Mouse (Mus musculus) forebrain, embryonic 15.5 days (tissue): ENCODE results near the gene Batf3. TPM values are rescaled to one million over a fixed set of nuclear protein-coding genes. Genes with fewer than 3 reads are reported as not detected.

Source experiments
- ATAC-seq: fragments of 200-750 bp; cut with Nextera tagmentation; replicated peaks from 2 replicates; pipeline ENCODE4 v1.8.0; 2017; ENCODE audit warnings: mild to moderate bottlenecking, moderate TSS enrichment, moderate library complexity
- H3K27ac ChIP-seq: fragments of 300-500 bp; sonication (generic); replicated peaks from 2 replicates; pipeline ENCODE4 v1.5.1; 2015; ENCODE audit warnings: mild to moderate bottlenecking, inconsistent platforms
- H3K27me3 ChIP-seq: fragments of 300-500 bp; sonication (generic); 2 replicates; pipeline ENCODE4 v1.6.1; 2015; ENCODE audit warnings: inconsistent platforms
- H3K36me3 ChIP-seq: fragments of 300-500 bp; sonication (generic); 2 replicates; pipeline ENCODE4 v1.6.1; 2015; ENCODE audit warnings: mild to moderate bottlenecking, inconsistent platforms
- H3K4me1 ChIP-seq: fragments of 300-500 bp; sonication (generic); 2 replicates; pipeline ENCODE4 v1.6.1; 2015; ENCODE audit warnings: inconsistent platforms
- H3K4me2 ChIP-seq: fragments of 300-500 bp; sonication (generic); replicated peaks from 2 replicates; pipeline ENCODE4 v1.6.1; 2015; ENCODE audit warnings: mild to moderate bottlenecking, inconsistent platforms
- H3K4me3 ChIP-seq: fragments of 300-500 bp; sonication (generic); 2 replicates; pipeline ENCODE4 v1.5.1; 2015; ENCODE audit warnings: mild to moderate bottlenecking, inconsistent platforms
- H3K9ac ChIP-seq: fragments of 300-500 bp; sonication (generic); replicated peaks from 2 replicates; pipeline ENCODE4 v1.6.1; 2015; ENCODE audit warnings: mild to moderate bottlenecking, inconsistent platforms
- H3K9me3 ChIP-seq: fragments of 300-500 bp; sonication (generic); 2 replicates; pipeline ENCODE4 v1.6.1; 2016; ENCODE audit warnings: inconsistent platforms
- WGBS: fragments of 180-500 bp; shearing (Covaris S2); methylation state at CpG from one replicate; pipeline ENCODE4 v1.1.7; 2015; ENCODE audit warnings: mixed read lengths; 5-methylcytosine and 5-hydroxymethylcytosine counted together
- polyA plus RNA-seq: library from polyadenylated mRNA; unstranded; fragments of >200 nt; fragmentation: Nextera tagmentation; extraction: Ambion mirVana; gene quantifications from 2 replicates; pipeline ENCODE4 v1.2.1, GENCODE M21; 2015

Gene Batf3
- polyA plus RNA-seq, 1 experiment from 2014 or later = 1.9 TPM

GRCm38 (mm10) chr1:191070259-191070658 is 27.4 kb upstream of the Batf3 start:
- no peaks in the 10 kb centered on the region for H3K4me1 ChIP-seq
- no peak for ATAC-seq
- H3K9ac ChIP-seq = no peak overlapping the region
- H3K36me3 ChIP-seq = peaks cover 9% of the 10 kb centered on the region
- H3K27ac ChIP-seq = no peak overlapping the region
- WGBS = 87% methylated on average over 4 of the region's 4 CpGs
- H3K4me3 ChIP-seq = no peak overlapping the region
- H3K4me2 ChIP-seq = no peak overlapping the region
- H3K9me3 ChIP-seq = no peaks in the 10 kb centered on the region
- no peaks in the 10 kb centered on the region for H3K27me3 ChIP-seq

- Histone ChIP-seq H3K4me2 (no peak overlapping the region), H3K27me3 (no peaks in the 10 kb centered on the region), H3K9me3 (no peaks in the 10 kb centered on the region), H3K4me3 (no peak overlapping the region), H3K27ac (no peak overlapping the region), H3K9ac (no peak overlapping the region), H3K4me1 (no peaks in the 10 kb centered on the region), H3K36me3 (peaks cover 9% of the 10 kb centered on the region)
- no peak for ATAC-seq
- 89% methylated on average over 6 of the region's 6 CpGs for WGBS
Observed at GRCm38 (mm10) chr1:191071613-191072012, 26.0 kb upstream of the Batf3 start.

- no peak for ATAC-seq
- Histone ChIP-seq H3K4me1 (no peaks in the 10 kb centered on the region), H3K4me3 (no peak overlapping the region), H3K27me3 (no peaks in the 10 kb centered on the region), H3K36me3 (peaks cover 13% of the 10 kb centered on the region), H3K27ac (no peak overlapping the region), H3K4me2 (no peak overlapping the region), H3K9ac (no peak overlapping the region), H3K9me3 (no peaks in the 10 kb centered on the region)
- 92% methylated on average over 16 of the region's 16 CpGs for WGBS
Observed at GRCm38 (mm10) chr1:191072329-191072913, 25.2 kb upstream of the Batf3 start.

GRCm38 (mm10) chr1:191073001-191073400 is 24.6 kb upstream of the Batf3 start:
- no peaks in the 10 kb centered on the region for H3K4me1 ChIP-seq
- no peak overlapping the region for H3K4me2 ChIP-seq
- no peak overlapping the region for H3K9ac ChIP-seq
- 52% methylated on average over 6 of the region's 6 CpGs for WGBS
- H3K27me3 ChIP-seq = no peaks in the 10 kb centered on the region
- no peak for ATAC-seq
- H3K4me3 ChIP-seq = no peak overlapping the region
- peaks cover 13% of the 10 kb centered on the region for H3K36me3 ChIP-seq
- no peaks in the 10 kb centered on the region for H3K9me3 ChIP-seq
- H3K27ac ChIP-seq = no peak overlapping the region

GRCm38 (mm10) chr1:191073486-191073885 is 24.2 kb upstream of the Batf3 start:
- Histone ChIP-seq H3K4me1 (no peaks in the 10 kb centered on the region), H3K9ac (no peak overlapping the region), H3K4me3 (no peak overlapping the region), H3K36me3 (peaks cover 18% of the 10 kb centered on the region), H3K9me3 (no peaks in the 10 kb centered on the region), H3K4me2 (no peak overlapping the region), H3K27me3 (no peaks in the 10 kb centered on the region), H3K27ac (no peak overlapping the region)
- ATAC-seq = no peak
- WGBS = 95% methylated on average over 4 of the region's 4 CpGs

- 74% methylated on average over 10 of the region's 10 CpGs for WGBS
- ATAC-seq = no peak
- Histone ChIP-seq H3K4me1 (no peaks in the 10 kb centered on the region), H3K9ac (no peak overlapping the region), H3K4me3 (no peak overlapping the region), H3K27me3 (no peaks in the 10 kb centered on the region), H3K4me2 (no peak overlapping the region), H3K27ac (no peak overlapping the region), H3K9me3 (no peaks in the 10 kb centered on the region), H3K36me3 (peaks cover 18% of the 10 kb centered on the region)
Observed at GRCm38 (mm10) chr1:191075199-191075883, 22.3 kb upstream of the Batf3 start.

GRCm38 (mm10) chr1:191083230-191083629 is 14.4 kb upstream of the Batf3 start:
- 84% methylated on average over 8 of the region's 8 CpGs for WGBS
- H3K9me3 ChIP-seq = no peaks in the 10 kb centered on the region

GRCm38 (mm10) chr1:191084951-191085559 is 12.6 kb upstream of the Batf3 start:
- H3K36me3 ChIP-seq = peaks cover 6% of the 10 kb centered on the region; the same call in 1 of the 2 replicates

More at GRCm38 (mm10) chr1:191083230-191083629, 14.4 kb upstream of the Batf3 start:
- Histone ChIP-seq H3K27ac (no peak overlapping the region), H3K9ac (no peak overlapping the region), H3K4me3 (no peak overlapping the region), H3K36me3 (peaks cover 9% of the 10 kb centered on the region; the same call in 1 of the 2 replicates), H3K4me1 (no peaks in the 10 kb centered on the region), H3K27me3 (no peaks in the 10 kb centered on the region), H3K4me2 (no peak overlapping the region)
- no peak for ATAC-seq

GRCm38 (mm10) chr1:191085597-191085996 is 12.1 kb upstream of the Batf3 start:
- H3K4me1 ChIP-seq = no peaks in the 10 kb centered on the region
- H3K36me3 ChIP-seq = peaks cover 6% of the 10 kb centered on the region; the same call in 1 of the 2 replicates
- H3K4me3 ChIP-seq = no peak overlapping the region
- ATAC-seq = no peak
- no peak overlapping the region for H3K27ac ChIP-seq
- no peaks in the 10 kb centered on the region for H3K27me3 ChIP-seq
- 72% methylated on average over 12 of the region's 12 CpGs for WGBS
- H3K9ac ChIP-seq = no peak overlapping the region
- no peak overlapping the region for H3K4me2 ChIP-seq
- H3K9me3 ChIP-seq = no peaks in the 10 kb centered on the region

More at GRCm38 (mm10) chr1:191084951-191085559, 12.6 kb upstream of the Batf3 start:
- H3K27ac ChIP-seq = no peak overlapping the region
- WGBS = 66% methylated on average over 5 of the region's 5 CpGs
- H3K4me3 ChIP-seq = no peak overlapping the region
- H3K4me2 ChIP-seq = no peak overlapping the region
- no peaks in the 10 kb centered on the region for H3K9me3 ChIP-seq
- no peaks in the 10 kb centered on the region for H3K27me3 ChIP-seq
- ATAC-seq = no peak
- no peaks in the 10 kb centered on the region for H3K4me1 ChIP-seq
- no peak overlapping the region for H3K9ac ChIP-seq

- Histone ChIP-seq H3K9me3 (no peaks in the 10 kb centered on the region), H3K36me3 (peaks cover 6% of the 10 kb centered on the region; the same call in 1 of the 2 replicates), H3K27me3 (no peaks in the 10 kb centered on the region), H3K27ac (no peak overlapping the region), H3K4me3 (no peak overlapping the region), H3K4me1 (no peaks in the 10 kb centered on the region), H3K9ac (no peak overlapping the region), H3K4me2 (no peak overlapping the region)
- WGBS = 90% methylated on average over 7 of the region's 7 CpGs
- ATAC-seq = no peak
Observed at GRCm38 (mm10) chr1:191086304-191086878, 11.3 kb upstream of the Batf3 start.

GRCm38 (mm10) chr1:191086960-191087359 is 10.7 kb upstream of the Batf3 start:
- no peaks in the 10 kb centered on the region for H3K27me3 ChIP-seq
- no peak overlapping the region for H3K4me3 ChIP-seq
- 84% methylated on average over 8 of the region's 8 CpGs for WGBS
- H3K4me2 ChIP-seq = no peak overlapping the region
- peaks cover 4% of the 10 kb centered on the region; the same call in 1 of the 2 replicates for H3K36me3 ChIP-seq
- no peaks in the 10 kb centered on the region for H3K4me1 ChIP-seq
- H3K9me3 ChIP-seq = no peaks in the 10 kb centered on the region
- no peak overlapping the region for H3K9ac ChIP-seq
- ATAC-seq = no peak
- H3K27ac ChIP-seq = no peak overlapping the region

- Histone ChIP-seq H3K9me3 (no peaks in the 10 kb centered on the region), H3K27me3 (no peaks in the 10 kb centered on the region), H3K9ac (no peak overlapping the region), H3K4me1 (no peaks in the 10 kb centered on the region), H3K27ac (no peak overlapping the region), H3K36me3 (no peaks in the 10 kb centered on the region), H3K4me3 (no peak overlapping the region), H3K4me2 (no peak overlapping the region)
- WGBS = 85% methylated on average over 5 of the region's 5 CpGs
- ATAC-seq = no peak
Observed at GRCm38 (mm10) chr1:191087955-191088354, 9.7 kb upstream of the Batf3 start.
